Mouse (Mus musculus) 3134 (cell line): Measurements from ENCODE around the gene Osbp2.

Source experiments
- DNase-seq: peaks from one replicate; pipeline ENCODE4 v3.0.0-alpha.2; 2011; ENCODE audit warnings: low spot score; ENCODE audit not compliant: insufficient read length; ENCODE audit errors: extremely low read depth

Osbp2 gene

GRCm38 (mm10) chr11:3864343-3864742 lies 640 bp upstream of the Osbp2 start:
- no peak for DNase-seq

GRCm38 (mm10) chr11:3862661-3863453 lies 846 bp downstream of the Osbp2 start:
- DNase-seq, result no peak

- no peak for DNase-seq
Observed at GRCm38 (mm10) chr11:3860361-3860760, 3.3 kb downstream of the Osbp2 start.

- DNase-seq, result no peak
Observed at GRCm38 (mm10) chr11:3859778-3860177, 3.9 kb downstream of the Osbp2 start.

GRCm38 (mm10) chr11:3857902-3858301 lies 5.8 kb downstream of the Osbp2 start:
- no peak for DNase-seq

GRCm38 (mm10) chr11:3855846-3856245 lies 7.9 kb downstream of the Osbp2 start:
- no peak for DNase-seq

GRCm38 (mm10) chr11:3854156-3854555 lies 9.5 kb downstream of the Osbp2 start:
- DNase-seq, result no peak

GRCm38 (mm10) chr11:3853481-3854034 lies 10.1 kb downstream of the Osbp2 start:
- DNase-seq, result peak; percentile 58

GRCm38 (mm10) chr11:3853031-3853430 lies 10.7 kb downstream of the Osbp2 start:
- DNase-seq, result no peak

GRCm38 (mm10) chr11:3851872-3852271 lies 11.8 kb downstream of the Osbp2 start:
- DNase-seq, result no peak

GRCm38 (mm10) chr11:3850746-3851277 lies 12.9 kb downstream of the Osbp2 start:
- DNase-seq, result no peak

GRCm38 (mm10) chr11:3850315-3850614 lies 13.4 kb downstream of the Osbp2 start:
- no peak for DNase-seq

GRCm38 (mm10) chr11:3849469-3850314 lies 14.0 kb downstream of the Osbp2 start:
- no peak for DNase-seq

GRCm38 (mm10) chr11:3846351-3846750 lies 17.4 kb downstream of the Osbp2 start:
- DNase-seq, result no peak

GRCm38 (mm10) chr11:3843943-3844734 lies 19.6 kb downstream of the Osbp2 start:
- no peak for DNase-seq

- DNase-seq, result no peak
Observed at GRCm38 (mm10) chr11:3835271-3835670, 28.4 kb downstream of the Osbp2 start.

- DNase-seq, result no peak
Observed at GRCm38 (mm10) chr11:3834421-3835098, 29.1 kb downstream of the Osbp2 start.

- peak; percentile 12 for DNase-seq
Observed at GRCm38 (mm10) chr11:3833544-3834420, 29.9 kb downstream of the Osbp2 start.
